Mouse (Mus musculus): ENCODE measurements around the gene Adgrl3. TPM values are rescaled to one million over a fixed set of nuclear protein-coding genes. Genes with fewer than 3 reads are reported as not detected.

The Adgrl3 gene
- polyA plus RNA-seq, 1 experiment, result 17.1 TPM

GRCm38 (mm10) chr5:81055253-81055652 is 35.3 kb downstream of the Adgrl3 start:
- Histone ChIP-seq H3K27me3 (ENCODE audit: control insufficient read depth, insufficient read depth, low read length) (no peaks in the 10 kb centered on the region), H3K4me3 (ENCODE audit: control insufficient read depth, low read depth, low read length) (no peak overlapping the region), H3K36me3 (ENCODE audit: control insufficient read depth, insufficient read depth, low read length) (no peaks in the 10 kb centered on the region), H3K27ac (ENCODE audit: control insufficient read depth, insufficient read depth, low read depth, low read length) (no peak overlapping the region), H3K4me1 (ENCODE audit: control insufficient read depth, insufficient read depth, low read length) (no peaks in the 10 kb centered on the region)
- TF ChIP-seq CTCF (IDR thresholded peaks at IDR 0.05; ENCODE audit: control insufficient read depth, insufficient read depth, insufficient replicate concordance, low read depth, low read length) (no peak), POLR2A (IDR thresholded peaks at IDR 0.05; ENCODE audit: control insufficient read depth, low read depth, low read length) (no peak)

GRCm38 (mm10) chr5:81058122-81058521 is 38.2 kb downstream of the Adgrl3 start:
- no peak for TF ChIP-seq CTCF (IDR thresholded peaks at IDR 0.05; ENCODE audit: control insufficient read depth, insufficient read depth, insufficient replicate concordance, low read depth, low read length)
- no peak for TF ChIP-seq POLR2A (IDR thresholded peaks at IDR 0.05; ENCODE audit: control insufficient read depth, low read depth, low read length)
- no peak overlapping the region for H3K27ac ChIP-seq (ENCODE audit: control insufficient read depth, insufficient read depth, low read depth, low read length)
- no peaks in the 10 kb centered on the region for H3K27me3 ChIP-seq (ENCODE audit: control insufficient read depth, insufficient read depth, low read length)
- H3K4me1 ChIP-seq (ENCODE audit: control insufficient read depth, insufficient read depth, low read length), result no peaks in the 10 kb centered on the region
- H3K36me3 ChIP-seq (ENCODE audit: control insufficient read depth, insufficient read depth, low read length), result no peaks in the 10 kb centered on the region
- no peak overlapping the region for H3K4me3 ChIP-seq (ENCODE audit: control insufficient read depth, low read depth, low read length)

GRCm38 (mm10) chr5:81060950-81061349 is 41.0 kb downstream of the Adgrl3 start:
- no peak overlapping the region for H3K27ac ChIP-seq (ENCODE audit: control insufficient read depth, insufficient read depth, low read depth, low read length)
- no peaks in the 10 kb centered on the region for H3K36me3 ChIP-seq (ENCODE audit: control insufficient read depth, insufficient read depth, low read length)
- TF ChIP-seq CTCF (IDR thresholded peaks at IDR 0.05; ENCODE audit: control insufficient read depth, insufficient read depth, insufficient replicate concordance, low read depth, low read length), result no peak
- TF ChIP-seq POLR2A (IDR thresholded peaks at IDR 0.05; ENCODE audit: control insufficient read depth, low read depth, low read length), result no peak
- no peaks in the 10 kb centered on the region for H3K27me3 ChIP-seq (ENCODE audit: control insufficient read depth, insufficient read depth, low read length)
- H3K4me3 ChIP-seq (ENCODE audit: control insufficient read depth, low read depth, low read length), result no peak overlapping the region
- H3K4me1 ChIP-seq (ENCODE audit: control insufficient read depth, insufficient read depth, low read length), result no peaks in the 10 kb centered on the region

DNA sequence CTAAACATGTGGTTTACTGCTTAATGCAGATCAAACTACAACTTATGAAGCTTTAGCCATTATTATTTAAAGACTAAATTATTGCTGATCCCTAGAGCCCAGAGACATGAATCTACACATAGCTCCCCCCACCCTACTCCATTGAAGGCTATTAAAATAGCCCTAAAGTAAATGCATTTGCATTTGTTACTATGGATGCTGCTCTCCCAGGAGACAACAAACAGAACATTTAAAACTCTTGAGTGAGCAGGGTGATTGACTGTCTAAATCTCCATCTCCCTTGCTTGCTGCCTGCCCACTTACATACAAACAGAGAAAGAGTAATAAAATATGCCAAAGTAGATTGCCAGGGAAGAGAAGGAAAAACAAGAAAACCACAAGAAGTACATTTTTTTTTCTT is 41.4 kb downstream of the Adgrl3 start:
- Histone ChIP-seq H3K36me3 (ENCODE audit: control insufficient read depth, insufficient read depth, low read length) (no peaks in the 10 kb centered on the region), H3K27me3 (ENCODE audit: control insufficient read depth, insufficient read depth, low read length) (no peaks in the 10 kb centered on the region), H3K4me3 (ENCODE audit: control insufficient read depth, low read depth, low read length) (no peak overlapping the region), H3K27ac (ENCODE audit: control insufficient read depth, insufficient read depth, low read depth, low read length) (no peak overlapping the region), H3K4me1 (ENCODE audit: control insufficient read depth, insufficient read depth, low read length) (no peaks in the 10 kb centered on the region)
- no peak for TF ChIP-seq POLR2A (IDR thresholded peaks at IDR 0.05; ENCODE audit: control insufficient read depth, low read depth, low read length)
- TF ChIP-seq CTCF (IDR thresholded peaks at IDR 0.05; ENCODE audit: control insufficient read depth, insufficient read depth, insufficient replicate concordance, low read depth, low read length), result no peak

DNA sequence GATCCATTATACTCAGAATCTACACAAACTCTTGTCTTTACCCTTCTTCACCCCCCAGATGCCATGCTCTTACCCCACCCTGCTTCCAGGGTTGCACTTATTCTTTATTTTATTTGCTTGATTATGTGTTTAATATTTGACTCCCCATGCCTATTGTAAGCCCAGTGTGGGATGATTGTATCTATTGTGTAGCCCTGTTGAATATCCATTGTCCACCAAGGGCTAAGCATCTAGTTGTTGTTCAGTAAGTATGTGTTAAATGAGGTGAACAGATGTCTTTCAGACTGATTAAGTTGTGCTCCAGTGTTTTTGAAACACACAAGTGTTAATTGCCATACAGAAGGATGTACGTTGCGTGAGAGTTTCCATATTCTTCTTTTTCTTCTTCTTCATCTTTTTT is 44.1 kb downstream of the Adgrl3 start:
- no peaks in the 10 kb centered on the region for H3K27me3 ChIP-seq (ENCODE audit: control insufficient read depth, insufficient read depth, low read length)
- H3K27ac ChIP-seq (ENCODE audit: control insufficient read depth, insufficient read depth, low read depth, low read length), result no peak overlapping the region
- TF ChIP-seq CTCF (IDR thresholded peaks at IDR 0.05; ENCODE audit: control insufficient read depth, insufficient read depth, insufficient replicate concordance, low read depth, low read length), result no peak
- TF ChIP-seq POLR2A (IDR thresholded peaks at IDR 0.05; ENCODE audit: control insufficient read depth, low read depth, low read length), result no peak

DNA sequence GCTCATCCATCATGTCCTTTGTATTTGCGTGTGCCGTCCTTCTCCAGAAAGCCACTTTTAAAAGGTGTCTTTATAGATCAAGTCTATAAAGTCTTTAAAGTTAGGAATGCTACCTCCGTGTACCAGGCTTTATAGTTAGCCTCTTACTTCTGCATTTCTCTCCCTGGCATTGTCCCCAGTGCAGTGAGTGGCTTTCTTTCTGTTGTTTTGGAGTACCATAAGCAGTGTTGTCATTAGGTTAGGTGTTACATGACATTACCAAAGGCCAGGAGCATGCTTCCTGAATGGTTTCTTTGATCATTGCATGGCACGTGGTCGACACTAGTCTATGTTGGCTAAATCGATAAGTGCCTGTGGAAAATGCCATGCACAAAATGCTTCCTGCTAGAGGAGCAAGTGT is 48.2 kb downstream of the Adgrl3 start:
- TF ChIP-seq CTCF (IDR thresholded peaks at IDR 0.05; ENCODE audit: control insufficient read depth, insufficient read depth, insufficient replicate concordance, low read depth, low read length) (no peak), POLR2A (IDR thresholded peaks at IDR 0.05; ENCODE audit: control insufficient read depth, low read depth, low read length) (no peak)
- H3K36me3 ChIP-seq (ENCODE audit: control insufficient read depth, insufficient read depth, low read length), result no peaks in the 10 kb centered on the region
- H3K4me3 ChIP-seq (ENCODE audit: control insufficient read depth, low read depth, low read length), result no peak overlapping the region
- H3K27ac ChIP-seq (ENCODE audit: control insufficient read depth, insufficient read depth, low read depth, low read length), result no peak overlapping the region
- H3K4me1 ChIP-seq (ENCODE audit: control insufficient read depth, insufficient read depth, low read length), result no peaks in the 10 kb centered on the region
- H3K27me3 ChIP-seq (ENCODE audit: control insufficient read depth, insufficient read depth, low read length), result no peaks in the 10 kb centered on the region

More for the DNA sequence above, 44.1 kb downstream of the Adgrl3 start:
- H3K4me3 ChIP-seq (ENCODE audit: control insufficient read depth, low read depth, low read length), result no peak overlapping the region
- no peaks in the 10 kb centered on the region for H3K36me3 ChIP-seq (ENCODE audit: control insufficient read depth, insufficient read depth, low read length)
- no peaks in the 10 kb centered on the region for H3K4me1 ChIP-seq (ENCODE audit: control insufficient read depth, insufficient read depth, low read length)

- H3K27ac ChIP-seq (ENCODE audit: control insufficient read depth, insufficient read depth, low read depth, low read length), result no peak overlapping the region
- no peak overlapping the region for H3K4me3 ChIP-seq (ENCODE audit: control insufficient read depth, low read depth, low read length)
- no peaks in the 10 kb centered on the region for H3K27me3 ChIP-seq (ENCODE audit: control insufficient read depth, insufficient read depth, low read length)
- no peak for TF ChIP-seq POLR2A (IDR thresholded peaks at IDR 0.05; ENCODE audit: control insufficient read depth, low read depth, low read length)
- no peak for TF ChIP-seq CTCF (IDR thresholded peaks at IDR 0.05; ENCODE audit: control insufficient read depth, insufficient read depth, insufficient replicate concordance, low read depth, low read length)
- H3K4me1 ChIP-seq (ENCODE audit: control insufficient read depth, insufficient read depth, low read length), result no peaks in the 10 kb centered on the region
- no peaks in the 10 kb centered on the region for H3K36me3 ChIP-seq (ENCODE audit: control insufficient read depth, insufficient read depth, low read length)
Observed at GRCm38 (mm10) chr5:81068839-81069238, 48.9 kb downstream of the Adgrl3 start.

DNA sequence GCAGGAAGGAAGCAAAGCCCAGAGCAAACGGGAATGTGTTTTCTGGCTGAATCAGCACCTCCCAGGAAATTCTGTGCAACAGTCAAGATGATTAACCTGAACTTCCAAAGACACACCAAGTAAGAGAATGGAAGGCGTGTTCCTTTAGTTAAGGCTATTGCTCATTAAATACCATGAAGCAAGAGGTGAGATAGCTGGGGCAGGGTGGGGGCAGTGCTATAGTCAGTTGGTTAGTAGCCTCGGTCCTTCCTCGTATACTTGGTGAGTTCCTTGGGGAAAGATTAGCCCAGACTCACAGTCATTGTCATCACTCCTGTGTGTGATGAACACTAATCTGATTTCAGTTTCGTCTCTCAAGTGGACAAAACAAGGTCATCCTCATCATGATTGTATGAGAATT is 53.0 kb downstream of the Adgrl3 start:
- TF ChIP-seq CTCF (IDR thresholded peaks at IDR 0.05; ENCODE audit: control insufficient read depth, insufficient read depth, insufficient replicate concordance, low read depth, low read length) (no peak), POLR2A (IDR thresholded peaks at IDR 0.05; ENCODE audit: control insufficient read depth, low read depth, low read length) (no peak)
- Histone ChIP-seq H3K27ac (ENCODE audit: control insufficient read depth, insufficient read depth, low read depth, low read length) (no peak overlapping the region), H3K4me1 (ENCODE audit: control insufficient read depth, insufficient read depth, low read length) (no peaks in the 10 kb centered on the region), H3K27me3 (ENCODE audit: control insufficient read depth, insufficient read depth, low read length) (no peaks in the 10 kb centered on the region), H3K36me3 (ENCODE audit: control insufficient read depth, insufficient read depth, low read length) (no peaks in the 10 kb centered on the region), H3K4me3 (ENCODE audit: control insufficient read depth, low read depth, low read length) (no peak overlapping the region)
